Mouse (Mus musculus): ENCODE data around the gene Jmjd6.
"Not testable (repeated sequence)": the region's sequence is repeated elsewhere in the genome, so short reads cannot be mapped to it uniquely, and the experiment has no call there.

Gene Jmjd6

GRCm38 (mm10) chr11:116825230-116825629 is 18.0 kb downstream of the Jmjd6 start:
- no peak for DNase-seq (ENCODE audit: extremely low read depth, low read depth)

GRCm38 (mm10) chr11:116823885-116824284 is 19.4 kb downstream of the Jmjd6 start:
- DNase-seq (ENCODE audit: extremely low read depth, low read depth) = not testable (repeated sequence)

GRCm38 (mm10) chr11:116823255-116823654 is 20.0 kb downstream of the Jmjd6 start:
- DNase-seq (ENCODE audit: extremely low read depth, low read depth) = no peak

GRCm38 (mm10) chr11:116822626-116823025 is 20.6 kb downstream of the Jmjd6 start:
- DNase-seq (ENCODE audit: extremely low read depth, low read depth) = no peak

- no peak for DNase-seq (ENCODE audit: extremely low read depth, low read depth)
These were observed 21.0 kb downstream of the Jmjd6 start for GRCm38 (mm10) chr11:116822215-116822614.

GRCm38 (mm10) chr11:116821057-116821940 is 21.9 kb downstream of the Jmjd6 start:
- DNase-seq (ENCODE audit: extremely low read depth, low read depth) = no peak

GRCm38 (mm10) chr11:116819932-116820593 is 23.2 kb downstream of the Jmjd6 start:
- no peak for DNase-seq (ENCODE audit: extremely low read depth, low read depth)

- DNase-seq (ENCODE audit: extremely low read depth, low read depth) = no peak
These were observed 24.5 kb downstream of the Jmjd6 start for GRCm38 (mm10) chr11:116818722-116819121.

- DNase-seq (ENCODE audit: extremely low read depth, low read depth) = no peak
These were observed 25.7 kb downstream of the Jmjd6 start for GRCm38 (mm10) chr11:116817567-116817966.

GRCm38 (mm10) chr11:116816769-116817168 is 26.5 kb downstream of the Jmjd6 start:
- no peak for DNase-seq (ENCODE audit: extremely low read depth, low read depth)

GRCm38 (mm10) chr11:116814884-116815415 is 28.3 kb downstream of the Jmjd6 start:
- no peak for DNase-seq (ENCODE audit: extremely low read depth, low read depth)

GRCm38 (mm10) chr11:116814076-116814883 is 29.0 kb downstream of the Jmjd6 start:
- no peak for DNase-seq (ENCODE audit: extremely low read depth, low read depth)

- no peak for DNase-seq (ENCODE audit: extremely low read depth, low read depth)
These were observed 29.6 kb downstream of the Jmjd6 start for GRCm38 (mm10) chr11:116813610-116814009.

GRCm38 (mm10) chr11:116812793-116813529 is 30.3 kb downstream of the Jmjd6 start:
- DNase-seq (ENCODE audit: extremely low read depth, low read depth) = no peak

GRCm38 (mm10) chr11:116810983-116811901 is 32.0 kb downstream of the Jmjd6 start:
- peak; percentile 29 for DNase-seq (ENCODE audit: extremely low read depth, low read depth)

GRCm38 (mm10) chr11:116810528-116810927 is 32.7 kb downstream of the Jmjd6 start:
- no peak for DNase-seq (ENCODE audit: extremely low read depth, low read depth)

GRCm38 (mm10) chr11:116809520-116809919 is 33.7 kb downstream of the Jmjd6 start:
- DNase-seq (ENCODE audit: extremely low read depth, low read depth) = no peak

- no peak for DNase-seq (ENCODE audit: extremely low read depth, low read depth)
These were observed 34.3 kb downstream of the Jmjd6 start for GRCm38 (mm10) chr11:116808811-116809395.

- peak; percentile 26 for DNase-seq (ENCODE audit: extremely low read depth, low read depth)
These were observed 35.2 kb downstream of the Jmjd6 start for GRCm38 (mm10) chr11:116807938-116808606.

All from MEL-GATA-1-ER (cell line).